Mouse (Mus musculus) intestine, embryonic 14.5 days (tissue): ENCODE measurements around the gene Zfp943. TPM values are rescaled to one million over a fixed set of nuclear protein-coding genes. Genes with fewer than 3 reads are reported as not detected.
A peak's percentile ranks its signal among the peaks of the same experiment; 100 is the strongest.
"Not testable (repeated sequence)": the region's sequence is repeated elsewhere in the genome, so short reads cannot be mapped to it uniquely, and the experiment has no call there.

Experiments
- ATAC-seq: fragments of 200-750 bp; cut with Nextera tagmentation; replicated peaks from 2 replicates; pipeline ENCODE4 v1.8.0; 2017; ENCODE audit warnings: low read depth, moderate number of reproducible peaks, moderate TSS enrichment, moderate library complexity; ENCODE audit not compliant: low FRiP score, low TSS enrichment
- DNase-seq: peaks from one replicate; pipeline ENCODE4 v3.0.0-alpha.2; 2018; ENCODE audit warnings: low spot score
- H3K27ac ChIP-seq: fragments of 300-500 bp; sonication (generic); 2 replicates; pipeline ENCODE4 v1.5.1; 2014; ENCODE audit warnings: low read depth, mild to moderate bottlenecking, control low read depth
- H3K27me3 ChIP-seq: fragments of 300-500 bp; sonication (generic); replicated peaks from 2 replicates; pipeline ENCODE4 v1.6.1; 2014; ENCODE audit warnings: low read length, control low read depth; ENCODE audit not compliant: control insufficient read depth, insufficient read depth
- H3K36me3 ChIP-seq: fragments of 300-500 bp; sonication (generic); 2 replicates; pipeline ENCODE4 v1.6.1; 2014; ENCODE audit warnings: low read length, control low read depth; ENCODE audit not compliant: control insufficient read depth, insufficient read depth
- H3K4me1 ChIP-seq: fragments of 300-500 bp; sonication (generic); replicated peaks from 2 replicates; pipeline ENCODE4 v1.6.1; 2014; ENCODE audit warnings: low read length, control low read depth, mixed read lengths; ENCODE audit not compliant: control insufficient read depth, insufficient read depth
- H3K4me2 ChIP-seq: fragments of 300-500 bp; sonication (generic); 2 replicates; pipeline ENCODE4 v1.6.1; 2014; ENCODE audit warnings: low read length
- H3K4me3 ChIP-seq: fragments of 300-500 bp; sonication (generic); 2 replicates; pipeline ENCODE4 v1.5.1; 2014; ENCODE audit warnings: low read depth, low read length, control low read depth, mixed read lengths
- H3K9ac ChIP-seq: fragments of 300-500 bp; sonication (generic); 2 replicates; pipeline ENCODE4 v1.6.1; 2014; ENCODE audit warnings: mild to moderate bottlenecking, low read length
- H3K9me3 ChIP-seq: fragments of 300-500 bp; sonication (generic); 2 replicates; pipeline ENCODE4 v1.6.1; 2016; ENCODE audit warnings: low read length, control low read depth; ENCODE audit not compliant: control insufficient read depth
- WGBS: fragments of 180-500 bp; shearing (Covaris S2); extraction: QIAGEN DNeasy Blood & Tissue Kit; methylation state at CpG from one replicate; pipeline ENCODE4 v1.1.7; 2014; 5-methylcytosine and 5-hydroxymethylcytosine counted together
- polyA plus RNA-seq: library from polyadenylated mRNA; unstranded; fragments of >200 nt; fragmentation: Nextera tagmentation; extraction: Ambion mirVana; gene quantifications from 2 replicates; pipeline ENCODE4 v1.2.1, GENCODE M21; 2014

The Zfp943 gene
- polyA plus RNA-seq, result 15.3 and 17.0 TPM in 2 replicates

DNA sequence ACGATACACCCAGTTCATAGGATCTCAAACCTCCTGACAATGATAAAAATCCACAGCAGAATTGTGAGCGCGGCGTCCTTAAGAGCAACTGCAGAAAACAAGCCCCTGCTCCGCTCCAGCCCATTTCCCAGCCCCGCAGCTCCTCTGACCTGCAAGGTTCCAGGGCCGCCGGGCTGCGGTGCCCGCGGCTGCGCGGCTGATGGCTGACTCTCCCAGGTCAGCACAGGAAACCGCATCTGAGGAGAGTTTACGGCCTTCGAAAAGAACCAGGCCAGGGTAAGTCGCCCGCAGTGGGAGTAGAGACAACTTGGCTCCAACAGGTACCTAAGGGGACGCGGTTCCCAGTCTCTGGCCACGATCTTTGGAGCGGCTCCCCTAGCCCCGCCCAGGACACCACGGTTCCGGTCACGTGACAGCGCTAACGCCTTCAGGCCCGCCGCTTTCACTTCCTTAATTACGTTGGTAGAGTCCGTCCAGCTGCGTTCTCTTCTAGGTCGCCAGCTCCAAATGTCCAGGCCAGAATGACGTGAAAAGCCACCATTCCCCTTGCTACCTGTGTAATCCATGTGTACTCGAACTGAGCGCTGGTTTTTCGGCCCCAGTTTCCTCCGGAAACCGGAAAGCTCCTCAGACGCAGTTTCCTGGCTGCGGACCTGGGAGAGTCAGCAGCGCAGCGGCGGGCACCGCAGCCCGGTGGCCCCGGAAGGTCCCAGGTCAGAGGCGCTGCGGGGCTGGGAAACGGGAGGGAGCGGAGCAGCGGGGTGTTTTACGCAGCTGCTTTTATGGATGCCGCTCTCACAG lies at the start of gene Zfp943, which contains the start of gene Zfp942:
TSS of gene Zfp943 (plus strand) at position 446 of the 801 bp plus-strand sequence.
TSS of gene Zfp942 (minus strand) at position 358 of the 801 bp plus-strand sequence.
- peak; percentile 96 for ATAC-seq
- H3K27me3 ChIP-seq, H3K36me3 ChIP-seq, H3K4me1 ChIP-seq, H3K9me3 ChIP-seq: not testable (repeated sequence)
- Histone ChIP-seq H3K27ac (peak within 1 kb of the TSS; percentile 85), H3K4me3 (peak within 1 kb of the TSS; percentile 70), H3K4me2 (peak within 1 kb of the TSS; percentile 68), H3K9ac (peak within 1 kb of the TSS; percentile 76)
- under 1% methylated on average over 39 of the region's 55 CpGs for WGBS
- DNase-seq, result peak; percentile 87

GRCm38 (mm10) chr17:21963302-21963701 lies 950 bp downstream of the Zfp943 start:
- ATAC-seq, result no peak
- Histone ChIP-seq H3K4me1 (peaks cover 8% of the 10 kb centered on the region), H3K9me3 (no peaks in the 10 kb centered on the region), H3K9ac (peak overlapping the region; percentile 76), H3K36me3 (peaks cover 3% of the 10 kb centered on the region; the same call in 1 of the 2 replicates), H3K4me3 (peak overlapping the region; percentile 70), H3K27me3 (no peaks in the 10 kb centered on the region), H3K4me2 (peak overlapping the region; percentile 62), H3K27ac (no peak overlapping the region)
- WGBS, result 55% methylated on average over 4 of the region's 4 CpGs
- DNase-seq, result no peak

GRCm38 (mm10) chr17:22035594-22035993 lies 73.2 kb downstream of the Zfp943 start:
- not testable (repeated sequence) for H3K4me3 ChIP-seq, H3K9me3 ChIP-seq, DNase-seq, H3K36me3 ChIP-seq, ATAC-seq, H3K27me3 ChIP-seq, H3K4me2 ChIP-seq, H3K9ac ChIP-seq, H3K4me1 ChIP-seq, H3K27ac ChIP-seq
- 38% methylated on average over 1 of the region's 1 CpGs for WGBS

GRCm38 (mm10) chr17:22049403-22049802 lies 87.1 kb downstream of the Zfp943 start:
- Histone ChIP-seq H3K9me3 (no peaks in the 10 kb centered on the region), H3K36me3 (no peaks in the 10 kb centered on the region), H3K9ac (no peak overlapping the region), H3K4me3 (no peak overlapping the region), H3K4me1 (no peaks in the 10 kb centered on the region), H3K4me2 (no peak overlapping the region), H3K27ac (no peak overlapping the region), H3K27me3 (no peaks in the 10 kb centered on the region)
- DNase-seq, result no peak
- ATAC-seq, result no peak
- 76% methylated on average over 2 of the region's 2 CpGs for WGBS

- Histone ChIP-seq H3K4me1 (no peaks in the 10 kb centered on the region), H3K27me3 (no peaks in the 10 kb centered on the region), H3K36me3 (no peaks in the 10 kb centered on the region), H3K9me3 (no peaks in the 10 kb centered on the region), H3K27ac (no peak overlapping the region), H3K4me2 (no peak overlapping the region), H3K4me3 (no peak overlapping the region), H3K9ac (no peak overlapping the region)
- DNase-seq (no peak), ATAC-seq (no peak)
- WGBS, result 65% methylated on average over 2 of the region's 2 CpGs
Measured at GRCm38 (mm10) chr17:22053211-22053610, 90.9 kb downstream of the Zfp943 start.

- Histone ChIP-seq H3K36me3 (no peaks in the 10 kb centered on the region), H3K4me2 (peak overlapping the region; percentile 83), H3K27me3 (no peaks in the 10 kb centered on the region), H3K4me3 (peak overlapping the region; percentile 54), H3K27ac (peak overlapping the region; percentile 27; the same call in 1 of the 2 replicates), H3K4me1 (no peaks in the 10 kb centered on the region), H3K9me3 (no peaks in the 10 kb centered on the region), H3K9ac (peak overlapping the region; percentile 72)
- peak; percentile 89 for ATAC-seq
- peak; percentile 81 for DNase-seq
- 3% methylated on average over 57 of the region's 57 CpGs for WGBS
Measured at GRCm38 (mm10) chr17:22081031-22081631, 118.8 kb downstream of the Zfp943 start.

DNA sequence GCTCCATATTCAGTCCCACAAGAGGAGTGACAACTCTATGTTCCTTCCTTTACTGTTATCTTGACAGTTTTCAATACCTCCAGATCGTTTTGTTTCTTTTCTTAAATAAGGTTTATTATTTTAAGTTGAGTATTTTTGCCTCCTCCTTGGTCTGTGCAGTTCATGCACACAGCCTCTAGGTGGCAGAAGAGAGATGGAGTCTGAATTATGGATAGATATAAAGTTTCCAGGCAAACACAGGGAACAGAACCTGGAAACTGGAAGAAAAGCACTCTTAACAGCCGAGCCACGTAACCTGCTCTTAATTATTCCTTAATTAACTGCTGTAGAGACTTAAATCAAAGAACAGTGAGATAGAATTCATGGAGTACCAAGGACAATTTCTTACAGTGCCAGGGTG lies 120.9 kb downstream of the Zfp943 start:
- WGBS, result 20% methylated on average over 3 of the region's 3 CpGs
- H3K9ac ChIP-seq, ATAC-seq, H3K36me3 ChIP-seq, H3K27ac ChIP-seq, H3K4me2 ChIP-seq, H3K4me3 ChIP-seq, H3K4me1 ChIP-seq, H3K9me3 ChIP-seq, H3K27me3 ChIP-seq: not testable (repeated sequence)
- peak; percentile 65 for DNase-seq

- Histone ChIP-seq H3K9ac (no peak overlapping the region), H3K4me3 (no peak overlapping the region), H3K4me2 (no peak overlapping the region), H3K27me3 (no peaks in the 10 kb centered on the region), H3K9me3 (no peaks in the 10 kb centered on the region), H3K27ac (no peak overlapping the region), H3K4me1 (no peaks in the 10 kb centered on the region), H3K36me3 (no peaks in the 10 kb centered on the region)
- ATAC-seq (no peak), DNase-seq (no peak)
Measured at GRCm38 (mm10) chr17:22118770-22119169, 156.4 kb downstream of the Zfp943 start.
